Mouse (Mus musculus) bone marrow, adult 2 months (tissue): ENCODE measurements around the gene Zfp398.

Source experiments
- CTCF ChIP-seq: fragments of 200-500 bp; IDR thresholded peaks from 2 replicates; pipeline ENCODE4 v1.5.1; 2011; ENCODE audit warnings: low read length, control low read depth; ENCODE audit not compliant: control insufficient read depth, insufficient read depth
- POLR2A ChIP-seq: fragments of 200-500 bp; IDR thresholded peaks from 2 replicates; pipeline ENCODE4 v1.6.1; 2011; ENCODE audit warnings: low read depth, mild to moderate bottlenecking, control low read depth, low read length, borderline replicate concordance; ENCODE audit not compliant: control insufficient read depth

DNA sequence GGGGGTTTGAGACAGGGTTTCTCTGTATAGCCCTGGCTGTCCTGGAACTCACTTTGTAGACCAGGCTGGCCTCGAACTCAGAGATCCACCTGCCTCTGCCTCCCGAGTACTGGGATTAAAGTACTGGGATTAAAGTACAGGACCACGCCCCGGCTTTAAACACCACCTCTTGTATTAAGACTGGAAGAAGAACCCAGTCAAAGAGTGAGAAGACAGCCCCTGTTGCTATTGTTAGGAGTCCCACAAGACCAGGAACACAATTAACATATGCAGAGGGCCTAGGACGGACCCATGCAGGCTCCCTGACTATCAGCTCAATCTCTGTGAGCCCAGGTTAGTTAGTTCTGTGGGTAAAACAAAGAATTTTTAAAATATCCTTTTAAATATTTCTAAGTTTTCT lies 36.8 kb downstream of the Zfp398 start:
- TF ChIP-seq CTCF (no peak), POLR2A (no peak)
